Mouse (Mus musculus): ENCODE measurements around the gene Ints12. TPM values are rescaled to one million over a fixed set of nuclear protein-coding genes. Genes with fewer than 3 reads are reported as not detected.

Ints12 gene
- polyA plus RNA-seq, 1 experiment from 2014 or later, result 12.7 TPM

DNA sequence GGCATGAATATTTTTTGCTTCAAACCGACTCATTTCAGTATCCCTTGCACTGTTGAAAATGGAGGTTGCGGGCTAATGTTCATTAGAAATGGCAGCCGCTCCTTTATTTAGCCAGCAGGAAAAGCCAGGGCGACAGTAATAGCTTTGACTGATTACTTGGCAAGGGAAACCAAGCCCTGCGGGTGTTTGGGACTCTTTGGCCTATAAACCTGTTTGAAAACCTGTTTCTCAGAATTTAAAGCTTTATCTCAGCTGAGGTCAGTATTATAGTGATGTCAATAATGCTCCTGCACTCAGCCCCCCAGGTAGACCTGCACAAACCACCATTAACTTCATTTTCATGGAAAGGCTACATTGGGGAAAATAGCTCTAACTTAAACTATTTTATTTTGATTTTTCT is 66.6 kb downstream of the Ints12 start:
- H3K9me3 ChIP-seq (replicated peaks; ENCODE audit: control insufficient read depth, low read length), result no peaks in the 10 kb centered on the region
- WGBS, result 74% methylated on average over 5 of the region's 5 CpGs
- no peak for ATAC-seq (replicated peaks; ENCODE audit: extremely low read depth, insufficient read depth, low FRiP score)

More for the DNA sequence above, 66.6 kb downstream of the Ints12 start:
- H3K4me2 ChIP-seq (ENCODE audit: low read depth, low read length), result no peak overlapping the region
- H3K4me3 ChIP-seq (ENCODE audit: low read length), result no peak overlapping the region
- no peak overlapping the region for H3K27ac ChIP-seq (ENCODE audit: low read length)
- H3K9ac ChIP-seq (ENCODE audit: low read length), result no peak overlapping the region
- H3K4me1 ChIP-seq (ENCODE audit: control insufficient read depth, insufficient read depth, low read length), result no peaks in the 10 kb centered on the region
- no peaks in the 10 kb centered on the region for H3K27me3 ChIP-seq (ENCODE audit: control insufficient read depth, insufficient read depth, low read length)
- no peaks in the 10 kb centered on the region for H3K36me3 ChIP-seq (ENCODE audit: control insufficient read depth, insufficient read depth)

Other genes with a start within 250 kb of the Ints12 start
- gene Npnt, start 141.5 kb upstream of the Ints12 start, polyA plus RNA-seq (2015; fragmentation: Nextera tagmentation; extraction: Ambion mirVana), result 11.7 and 20.5 TPM in 2 replicates
- gene Gstcd, start 193 bp downstream of the Ints12 start, polyA plus RNA-seq (2015; fragmentation: Nextera tagmentation; extraction: Ambion mirVana), result 3.7 and 4.1 TPM in 2 replicates
- 0.13 and 0.26 TPM in 2 replicates for gene Arhgef38, start 143.1 kb downstream of the Ints12 start, polyA plus RNA-seq (2015; fragmentation: Nextera tagmentation; extraction: Ambion mirVana)
- gene Ppa2, start 218.3 kb downstream of the Ints12 start, polyA plus RNA-seq (2015; fragmentation: Nextera tagmentation; extraction: Ambion mirVana), result 129 and 134 TPM in 2 replicates

All from heart, embryonic 16.5 days (tissue).